Mouse (Mus musculus): Measurements from ENCODE around the gene Trim50. TPM values are rescaled to one million over a fixed set of nuclear protein-coding genes. Genes with fewer than 3 reads are reported as not detected.

Trim50 gene
- total RNA-seq (2014; fragmentation: Nextera tagmentation) (not detected in 2 replicates), total RNA-seq (2017) (not detected in 2 replicates)

DNA sequence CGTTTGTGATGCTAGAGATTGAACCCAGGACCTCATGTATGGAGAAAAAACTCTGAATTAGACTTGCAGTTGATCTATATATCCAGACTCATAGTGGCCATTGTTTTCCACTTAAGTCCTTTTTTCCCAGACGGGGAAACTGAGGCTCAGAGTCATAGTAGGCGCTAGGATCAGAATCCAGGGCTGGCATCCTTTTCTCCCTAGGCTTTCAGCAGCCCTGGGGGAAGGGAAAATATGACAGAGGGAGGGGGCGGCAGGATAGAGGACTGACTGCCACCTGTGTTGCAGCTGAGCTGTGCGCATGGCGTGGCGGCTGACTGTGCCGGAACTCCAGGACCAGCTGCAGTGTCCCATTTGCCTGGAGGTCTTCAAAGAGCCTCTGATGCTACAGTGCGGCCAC, at the start of gene Trim50:
Gene Trim50, plus strand, starts transcription at position 301 of the 400 bp plus-strand sequence.
- no peak for ATAC-seq (replicated peaks; ENCODE audit: poor library complexity, severe bottlenecking)

DNA sequence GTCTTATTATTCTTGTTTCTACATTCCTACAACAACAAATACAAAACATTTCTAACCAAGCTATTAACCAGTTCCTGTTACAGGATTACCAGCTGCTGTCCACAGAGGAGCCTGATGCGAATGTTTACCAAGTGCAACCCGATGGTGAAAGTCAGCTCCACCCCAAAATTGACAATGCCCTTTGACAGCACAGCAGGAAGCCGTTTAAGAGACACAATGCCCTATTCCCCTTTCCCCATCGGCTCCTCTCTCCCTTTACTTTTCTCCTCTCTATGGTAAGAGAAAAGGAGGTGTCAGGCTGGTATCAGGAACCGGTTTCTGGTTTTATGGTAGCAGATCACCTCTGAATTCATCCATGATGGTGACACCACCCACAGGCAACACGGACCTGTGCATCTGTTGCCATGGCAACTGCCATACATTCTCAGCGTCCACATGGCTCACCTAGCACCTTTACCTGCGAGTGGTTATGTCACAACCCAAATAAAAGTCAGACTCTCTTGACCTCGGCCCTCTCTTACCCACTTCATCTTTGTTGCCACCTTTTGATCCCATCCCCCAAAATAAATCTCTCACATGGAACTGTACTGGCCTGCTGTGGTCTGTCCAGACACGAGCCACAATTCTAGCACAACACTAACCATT, 46.7 kb upstream of the Trim50 start:
- ATAC-seq (replicated peaks; ENCODE audit: poor library complexity, severe bottlenecking): no peak

DNA sequence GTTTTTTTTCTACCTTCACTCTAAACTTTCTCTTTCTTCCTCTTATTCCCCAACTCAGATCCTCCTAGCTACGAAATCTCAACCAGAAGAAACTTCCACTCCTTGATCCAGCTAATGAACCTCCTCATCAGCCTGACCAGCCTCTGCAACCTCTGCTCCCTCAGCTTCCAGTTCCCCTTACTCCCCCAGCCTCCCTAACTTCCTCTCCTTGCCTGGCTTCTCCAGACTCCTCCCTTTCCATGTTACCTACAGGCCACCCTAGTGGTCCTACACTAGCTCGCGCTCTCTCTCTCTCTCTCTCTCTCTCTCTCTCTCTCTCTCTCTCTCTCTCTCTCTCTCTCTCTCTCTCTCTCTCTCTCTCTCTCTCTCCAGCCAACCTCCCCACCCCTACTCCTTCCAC, 36.9 kb upstream of the Trim50 start:
- peak; percentile 72 for ATAC-seq (replicated peaks; ENCODE audit: poor library complexity, severe bottlenecking)

DNA sequence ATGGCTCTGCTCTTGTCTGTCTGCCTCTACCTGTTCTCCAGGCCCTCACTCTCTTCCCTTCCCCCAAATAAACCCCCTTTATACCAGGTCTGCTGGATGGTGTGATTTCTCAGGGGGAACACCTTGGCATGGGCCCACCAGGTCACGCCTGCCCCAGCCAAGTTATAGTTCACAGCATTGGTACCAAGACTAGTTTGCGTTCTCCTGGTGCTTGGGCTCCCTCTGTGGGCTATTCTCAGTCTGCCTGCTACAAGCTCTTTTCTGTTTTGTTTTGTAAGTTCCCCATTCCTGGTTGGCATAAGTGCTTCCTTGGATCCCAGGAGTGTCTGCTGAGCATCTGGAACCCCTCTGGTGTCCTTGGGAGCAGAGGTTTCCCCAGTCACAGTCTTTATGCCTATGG, 33.2 kb upstream of the Trim50 start:
- ATAC-seq (replicated peaks; ENCODE audit: poor library complexity, severe bottlenecking): no peak

DNA sequence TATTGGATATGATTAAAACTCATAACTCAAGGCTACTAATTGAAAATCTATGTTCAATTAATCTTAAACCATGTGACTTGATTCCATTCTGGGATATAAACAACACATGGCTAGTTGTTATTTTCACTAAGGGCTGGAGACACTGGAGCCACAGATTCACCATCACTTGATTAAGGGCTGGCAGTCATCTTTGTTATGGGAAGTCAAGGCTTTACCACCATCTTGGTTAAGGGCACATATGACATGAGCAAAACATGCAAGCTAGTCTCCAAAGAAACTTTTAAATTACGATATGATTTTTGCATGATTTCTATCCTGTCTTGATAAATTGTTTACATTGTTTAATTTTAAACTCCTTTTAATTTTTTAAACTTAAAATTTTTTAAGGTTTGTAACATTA, 30.9 kb upstream of the Trim50 start:
- ATAC-seq (replicated peaks; ENCODE audit: poor library complexity, severe bottlenecking): no peak

DNA sequence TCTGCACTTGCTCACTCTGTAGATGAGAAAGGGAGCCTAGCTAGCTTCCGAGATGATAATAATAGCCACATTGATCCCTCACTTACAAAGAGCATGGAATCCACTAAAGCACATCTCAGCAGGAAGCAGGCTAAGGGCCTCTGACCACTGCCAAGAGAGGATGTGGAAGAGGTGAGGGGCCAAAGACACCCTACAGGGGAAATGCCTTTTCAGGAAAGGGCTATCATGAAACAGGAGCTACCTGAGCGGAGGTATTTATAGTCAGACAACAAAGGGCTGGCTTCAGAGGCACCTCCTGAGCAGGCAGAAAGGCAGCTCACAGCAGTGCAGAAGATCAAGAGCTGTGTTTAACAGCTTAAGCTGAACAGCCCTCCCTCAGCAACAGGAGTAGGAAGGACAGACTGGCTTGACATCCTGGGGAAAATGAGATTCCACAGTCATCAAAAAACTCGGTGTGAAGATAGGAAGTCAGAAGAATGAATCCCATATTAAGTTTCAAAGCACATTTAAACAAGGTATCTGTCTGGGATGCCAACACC, 26.9 kb upstream of the Trim50 start:
- ATAC-seq (replicated peaks; ENCODE audit: poor library complexity, severe bottlenecking): no peak

DNA sequence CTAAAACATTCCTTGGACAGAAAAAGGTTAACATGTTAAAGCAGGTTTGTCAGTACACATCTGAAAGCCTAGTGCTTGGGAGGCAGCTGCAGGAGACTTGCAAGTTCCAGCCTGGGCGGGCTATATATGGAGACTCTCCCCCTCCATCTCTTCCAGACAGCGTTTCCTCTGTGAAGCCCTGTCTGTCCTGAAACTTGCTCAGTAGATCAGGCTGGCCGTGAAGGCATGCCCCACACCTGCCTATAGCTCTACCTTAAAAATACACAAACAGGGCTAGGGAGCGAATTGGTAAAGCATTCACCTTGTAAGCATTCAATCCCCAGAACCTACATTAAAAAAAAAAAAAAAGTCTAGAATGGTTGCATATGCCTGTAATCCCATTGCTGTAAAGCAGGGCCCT, 23.6 kb upstream of the Trim50 start:
- ATAC-seq (replicated peaks; ENCODE audit: poor library complexity, severe bottlenecking): no peak

DNA sequence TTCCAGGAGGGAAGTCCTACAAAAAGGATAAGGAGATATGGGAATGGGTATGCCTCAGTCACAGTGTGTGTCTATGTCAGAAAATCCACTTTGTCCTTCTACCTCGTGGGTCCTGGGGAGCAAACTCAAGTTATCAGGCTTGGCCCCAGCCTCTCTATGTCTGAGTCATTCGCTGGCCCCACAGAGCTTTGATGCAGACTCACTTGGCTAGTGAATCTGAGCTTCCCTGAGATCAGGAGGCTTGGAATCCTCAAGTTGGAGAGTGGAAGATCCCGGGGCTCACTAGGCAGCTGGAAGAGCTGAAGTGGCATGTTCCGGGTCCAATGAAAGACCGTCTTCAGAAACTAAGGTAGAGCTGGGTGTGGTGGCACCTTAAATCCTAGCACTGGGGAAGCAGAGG, 22.9 kb upstream of the Trim50 start:
- ATAC-seq (replicated peaks; ENCODE audit: poor library complexity, severe bottlenecking): no peak

DNA sequence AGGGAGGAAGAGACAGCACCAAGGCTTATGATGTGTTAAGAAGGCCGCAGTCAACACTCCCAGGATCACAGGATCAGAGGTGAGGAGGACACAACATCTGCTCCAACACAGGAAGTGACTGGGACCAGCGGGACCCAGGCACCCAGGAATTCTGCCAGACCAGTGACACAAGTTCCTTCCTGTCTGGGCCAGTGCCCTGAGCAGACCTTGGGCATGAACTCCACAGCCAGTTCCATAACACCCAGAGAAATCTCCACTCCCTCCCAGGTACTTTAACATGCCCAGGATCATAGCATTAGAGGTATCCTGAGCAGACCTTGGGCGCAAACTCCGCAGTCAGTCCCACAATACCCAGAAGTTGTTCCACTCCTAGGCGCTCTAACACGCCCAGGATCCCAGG, 21.9 kb upstream of the Trim50 start:
- ATAC-seq (replicated peaks; ENCODE audit: poor library complexity, severe bottlenecking): no peak

DNA sequence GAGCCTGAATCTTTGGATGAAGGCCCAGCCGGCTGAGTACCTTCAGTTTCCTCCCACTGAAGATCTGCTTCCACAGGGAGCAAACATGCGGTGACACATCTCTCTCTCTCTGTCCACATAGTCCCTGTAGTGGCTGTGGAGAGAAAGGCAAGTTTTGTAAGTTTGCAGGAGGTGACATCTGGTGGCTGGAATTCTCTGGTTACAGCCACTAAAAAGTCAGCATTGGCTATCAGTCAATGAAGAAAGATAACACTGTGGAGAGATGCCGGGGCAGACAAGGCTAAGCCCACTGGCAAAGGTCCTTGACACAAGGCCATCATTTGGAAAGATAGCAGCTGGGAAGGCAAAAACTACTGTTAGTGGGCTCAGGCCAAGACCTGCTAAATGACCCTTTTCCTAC, 15.5 kb upstream of the Trim50 start:
- no peak for ATAC-seq (replicated peaks; ENCODE audit: poor library complexity, severe bottlenecking)

DNA sequence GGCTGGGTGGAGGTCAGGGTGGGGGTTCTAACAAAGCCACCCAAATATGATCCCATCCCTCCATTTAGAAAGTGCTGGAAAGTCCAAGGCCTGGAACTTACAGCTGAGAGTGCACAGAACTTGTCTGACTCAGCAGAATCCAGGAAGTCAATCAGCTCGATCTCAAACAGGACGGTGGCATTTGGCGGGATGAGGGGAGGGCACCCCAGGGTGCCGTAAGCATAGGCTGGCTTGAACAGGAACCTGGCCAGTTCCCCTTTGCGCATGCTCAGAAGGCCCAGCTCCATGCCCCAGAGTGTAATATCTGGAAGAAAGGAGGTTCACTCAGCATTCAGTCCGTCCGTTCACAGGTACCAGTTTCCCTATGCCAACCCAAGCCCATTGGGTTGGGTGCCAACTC, 7.1 kb upstream of the Trim50 start:
- peak; percentile 82 for ATAC-seq (replicated peaks; ENCODE audit: poor library complexity, severe bottlenecking)

DNA sequence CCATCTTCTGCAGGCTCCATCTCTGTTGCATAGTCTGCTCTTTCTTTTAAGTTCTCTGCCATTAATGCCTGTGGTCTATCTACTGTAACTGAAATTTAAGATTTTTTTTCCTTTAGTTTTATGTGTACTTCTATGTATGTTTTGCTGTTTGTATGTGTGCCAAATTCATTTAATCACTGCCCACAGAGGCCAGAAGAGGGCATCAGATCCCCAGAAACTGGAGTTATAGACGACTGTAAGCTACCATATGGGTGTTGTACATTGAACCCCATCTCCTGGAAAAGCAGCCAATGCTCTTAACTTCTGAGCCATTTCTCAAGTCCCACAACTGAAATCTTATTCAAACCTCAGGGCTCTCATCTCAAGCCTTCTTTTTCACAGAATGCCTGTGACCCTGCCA, 6.7 kb upstream of the Trim50 start:
- peak; percentile 58; the same call in 1 of the 2 replicates for ATAC-seq (replicated peaks; ENCODE audit: poor library complexity, severe bottlenecking)

DNA sequence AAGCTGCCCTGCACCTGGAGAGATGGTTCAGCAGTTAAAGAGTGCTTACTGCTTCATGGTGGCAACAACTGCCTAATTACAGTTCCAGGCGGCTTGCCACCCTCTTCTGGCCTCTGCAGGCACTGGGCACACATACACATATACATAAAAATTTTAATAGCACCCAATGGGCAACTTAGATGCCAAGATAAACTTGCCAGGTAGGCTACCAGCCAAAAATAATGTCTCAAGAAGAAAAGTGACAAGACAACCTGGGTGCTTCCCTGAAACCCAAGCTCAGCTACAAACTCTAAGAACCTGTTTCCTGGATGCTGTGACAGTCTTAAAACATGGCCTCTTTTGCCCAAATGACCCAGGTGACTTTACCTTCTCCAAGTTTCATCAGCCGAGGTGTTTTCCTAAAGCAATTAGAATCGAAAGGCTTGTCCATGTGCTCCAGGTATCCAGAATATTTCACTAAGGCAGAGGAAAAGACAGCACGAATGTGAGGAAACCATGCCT, 5.5 kb upstream of the Trim50 start:
- ATAC-seq (replicated peaks; ENCODE audit: poor library complexity, severe bottlenecking): no peak

DNA sequence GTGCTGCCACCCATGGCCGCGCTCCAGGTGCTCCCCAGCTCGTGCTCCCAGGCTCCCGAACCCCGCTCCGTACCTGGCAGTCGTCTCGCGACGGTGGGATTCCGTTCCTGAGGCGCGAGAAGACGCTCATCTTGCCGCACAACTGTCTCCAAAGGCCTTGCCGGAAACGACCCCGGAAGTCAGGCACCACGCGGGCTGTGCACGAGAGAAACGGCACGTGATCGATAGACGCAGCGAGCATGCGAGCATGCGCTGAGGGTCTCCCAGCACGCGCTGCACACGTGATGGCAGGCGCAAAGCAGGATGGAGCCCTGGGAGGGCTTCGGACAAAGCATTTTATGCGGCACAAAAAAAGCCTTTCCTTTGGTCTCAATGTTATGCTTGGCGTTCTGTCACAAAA, 3.2 kb upstream of the Trim50 start, which contains the start of gene Fkbp6:
Gene Fkbp6, minus strand, starts transcription at position 183 of the 400 bp plus-strand sequence.
- ATAC-seq (replicated peaks; ENCODE audit: poor library complexity, severe bottlenecking): no peak

DNA sequence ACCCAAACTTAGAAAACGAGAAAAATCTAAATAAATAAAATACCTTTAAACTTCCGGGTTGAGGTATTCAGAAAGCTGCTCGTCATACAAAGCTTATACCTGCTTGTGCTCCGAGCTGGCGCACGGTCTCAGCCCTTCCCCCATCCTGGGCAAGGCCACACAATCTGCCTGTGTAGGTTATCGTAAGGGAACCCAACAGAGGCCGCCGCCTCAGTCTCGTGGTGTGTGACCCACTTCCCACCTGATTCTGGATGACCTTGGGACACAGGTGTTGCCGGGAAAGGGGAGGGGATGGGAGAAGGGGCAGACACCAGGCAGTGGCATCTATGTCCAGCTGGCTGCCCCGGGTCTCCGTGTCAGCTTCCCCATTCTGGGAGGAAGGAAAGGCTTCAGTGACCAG, 1.5 kb upstream of the Trim50 start:
- 0 out of 2 replicates have a peak, but pooled peaks have one; percentile 27 for ATAC-seq (replicated peaks; ENCODE audit: poor library complexity, severe bottlenecking)

DNA sequence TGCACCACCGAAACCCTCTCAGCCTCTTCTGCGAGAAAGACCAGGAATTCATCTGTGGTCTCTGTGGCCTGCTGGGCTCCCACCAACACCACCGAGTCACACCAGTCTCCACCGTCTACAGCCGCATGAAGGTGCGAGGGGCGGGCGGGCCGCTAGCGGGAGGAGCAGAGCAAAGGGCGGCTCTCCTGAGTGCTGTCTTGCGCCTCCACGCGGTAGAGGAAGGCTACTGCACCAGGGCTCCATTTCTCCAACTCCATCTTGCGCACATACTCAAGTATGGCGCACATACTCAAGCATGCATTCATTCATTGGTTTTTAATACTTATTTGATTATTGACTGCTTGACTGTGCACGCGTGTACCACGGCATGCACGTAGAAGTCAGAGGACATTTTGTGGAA, 469 bp downstream of the Trim50 start:
- peak; percentile 61; the same call in 1 of the 2 replicates for ATAC-seq (replicated peaks; ENCODE audit: poor library complexity, severe bottlenecking)

DNA sequence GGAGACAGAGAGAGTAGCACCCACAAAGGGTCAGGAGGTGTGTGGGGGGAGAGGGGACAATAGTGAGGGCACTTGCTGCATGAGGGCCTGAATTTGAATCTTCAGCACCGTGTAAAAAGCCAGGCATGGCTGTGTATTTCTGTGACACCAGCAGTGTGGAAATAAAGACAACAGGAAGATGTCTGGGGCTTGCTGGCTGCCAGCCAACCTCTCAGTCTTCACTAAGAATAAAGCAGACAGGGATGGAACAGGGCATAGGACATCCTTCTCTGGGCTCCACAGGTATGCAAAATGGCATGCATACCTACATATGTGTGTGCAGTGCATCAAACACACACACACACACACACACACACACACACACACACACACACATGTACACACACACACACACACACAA, 3.0 kb downstream of the Trim50 start:
- no peak for ATAC-seq (replicated peaks; ENCODE audit: poor library complexity, severe bottlenecking)

DNA sequence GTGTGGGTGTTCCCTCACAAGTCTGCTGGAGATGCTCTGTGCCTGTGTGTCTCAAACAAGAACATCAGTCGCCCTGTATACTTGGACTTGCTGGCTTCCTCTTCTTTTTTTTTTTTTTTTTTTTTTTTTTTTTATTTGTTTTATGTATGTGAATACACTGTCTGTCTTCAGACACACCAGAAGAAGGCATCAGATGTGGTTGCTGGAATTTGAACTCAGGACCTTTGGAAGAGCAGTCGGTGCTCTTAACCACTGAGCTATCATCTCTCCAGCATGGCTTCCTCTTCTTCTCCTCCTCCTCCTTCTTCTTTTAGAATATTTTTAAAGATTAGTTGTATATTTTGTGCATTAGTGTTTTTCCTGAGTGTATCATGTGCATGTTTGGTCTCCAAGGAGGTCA, 4.5 kb downstream of the Trim50 start:
- ATAC-seq (replicated peaks; ENCODE audit: poor library complexity, severe bottlenecking): no peak

DNA sequence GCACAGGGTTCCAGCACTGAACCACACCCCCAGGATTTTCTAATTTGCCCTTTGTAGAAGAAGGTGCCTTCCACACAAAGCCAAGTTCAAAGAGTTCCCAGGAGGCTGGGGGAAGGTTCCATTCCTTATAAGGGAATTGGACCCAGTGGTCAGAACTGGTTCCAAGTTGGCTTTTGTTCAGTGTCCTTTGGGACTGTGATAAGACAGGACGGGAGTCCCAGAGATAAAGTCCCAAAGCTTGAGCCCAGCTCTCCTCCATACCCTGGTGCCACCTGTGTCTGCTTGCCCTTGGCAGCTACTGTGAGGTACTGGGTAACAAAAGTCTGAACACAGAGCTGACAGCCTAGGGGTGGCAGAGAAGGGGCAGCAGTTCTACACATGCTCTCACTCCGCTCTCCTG, 6.7 kb downstream of the Trim50 start:
- ATAC-seq (replicated peaks; ENCODE audit: poor library complexity, severe bottlenecking): no peak

DNA sequence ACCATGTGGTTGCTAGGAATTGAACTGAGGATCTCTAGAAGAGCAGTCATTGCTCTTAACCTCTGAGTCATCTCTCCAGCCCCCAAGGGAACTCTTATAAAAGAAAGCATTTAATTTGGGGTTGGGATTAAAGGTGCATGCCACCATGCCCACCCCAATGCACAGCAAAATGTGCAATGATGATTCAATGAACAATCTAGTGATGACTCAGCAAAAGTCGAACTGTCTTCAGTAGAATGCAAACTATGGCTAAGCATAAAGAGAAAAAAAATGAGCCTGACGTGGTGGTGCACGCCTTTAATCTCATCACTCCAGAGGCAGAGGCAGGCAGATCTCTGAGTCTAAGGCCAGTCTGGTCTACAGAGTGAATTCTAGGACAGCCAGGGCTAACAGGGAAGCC, 9.5 kb downstream of the Trim50 start:
- no peak for ATAC-seq (replicated peaks; ENCODE audit: poor library complexity, severe bottlenecking)

DNA sequence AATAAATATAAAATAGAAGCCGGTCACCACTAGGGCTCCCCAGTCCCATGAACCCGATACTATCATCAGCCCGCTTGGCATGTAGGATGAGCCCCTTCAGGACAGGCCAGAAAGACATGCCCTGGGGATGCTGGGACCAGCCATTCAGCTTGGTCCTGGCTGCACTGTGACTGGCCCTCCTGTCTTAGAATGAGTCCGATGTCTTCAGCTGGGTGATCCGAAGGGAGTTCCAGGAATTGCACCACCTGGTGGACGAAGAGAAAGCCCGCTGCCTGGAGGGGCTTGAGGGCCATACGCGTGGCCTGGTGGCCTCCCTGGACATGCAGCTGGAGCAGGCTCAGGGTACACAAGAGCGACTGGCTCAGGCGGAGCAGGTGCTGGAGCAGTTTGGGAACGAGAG, 10.4 kb downstream of the Trim50 start:
- ATAC-seq (replicated peaks; ENCODE audit: poor library complexity, severe bottlenecking): peak; percentile 80

DNA sequence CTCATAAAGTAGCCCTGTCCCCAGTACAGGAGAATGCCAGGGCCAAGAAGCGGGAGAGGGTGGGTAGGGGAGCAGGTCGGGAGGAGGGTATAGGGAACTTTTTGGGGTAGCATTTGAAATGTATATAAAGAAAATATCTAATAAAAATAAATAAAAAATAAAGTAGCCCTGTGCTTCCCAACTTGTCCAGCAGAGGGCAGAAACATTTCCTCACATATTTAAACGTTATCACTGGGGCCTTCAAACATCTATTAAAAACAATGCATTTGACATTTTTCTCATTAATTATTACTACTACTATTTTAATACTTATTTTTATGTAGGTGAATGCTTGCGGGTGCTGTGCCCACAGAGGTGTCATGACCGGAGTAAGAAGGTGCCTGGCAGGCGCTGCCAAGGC, 14.7 kb downstream of the Trim50 start:
- no peak for ATAC-seq (replicated peaks; ENCODE audit: poor library complexity, severe bottlenecking)
